Comparison of ENCODE assay signal across 7 mouse cellular contexts in the genomic region with DNA sequence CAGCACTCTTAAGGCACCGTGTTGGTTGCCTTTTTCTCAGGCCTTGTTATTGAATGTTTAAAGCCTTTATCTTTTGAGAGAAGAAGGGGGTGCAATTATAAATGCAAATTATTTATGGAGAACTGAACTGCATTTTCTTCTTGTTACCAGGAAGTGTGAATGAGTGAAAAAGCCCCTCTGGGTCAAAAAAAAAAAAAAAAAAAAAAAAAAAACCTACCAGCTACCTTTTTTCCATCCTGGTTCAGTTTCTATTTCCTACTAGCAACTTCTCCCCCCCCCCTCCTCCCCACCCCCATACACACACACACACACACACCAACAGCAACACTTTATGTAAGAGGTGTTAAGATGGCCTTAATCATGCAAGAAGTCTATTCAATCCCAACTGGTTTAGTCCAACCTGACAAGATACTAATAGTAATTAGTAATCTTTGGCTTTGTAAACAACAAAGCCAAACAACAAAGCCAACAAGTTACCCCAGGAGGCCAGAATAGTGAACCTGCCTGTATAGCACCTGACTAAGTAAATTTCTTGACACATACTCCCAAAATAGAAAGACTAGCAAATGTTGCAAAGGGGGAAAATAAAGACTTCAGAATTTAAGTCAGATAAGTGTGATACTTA. TPM values are rescaled to one million over a fixed set of nuclear protein-coding genes. Genes with fewer than 3 reads are reported as not detected.
DNase-seq lines count a peak whose midpoint lies in the region; ATAC-seq and TF ChIP-seq lines count a peak whose summit lies in the region.

No protein-coding gene starts in this region.

- TF ChIP-seq POLR2A in spleen, adult 2 months (IDR thresholded peaks at IDR 0.05; ENCODE audit: low read depth, low read length), result no peak

- H3K36me3 ChIP-seq in spleen, adult 2 months (ENCODE audit: control insufficient read depth, insufficient read depth, low read length), result no peaks in the 10 kb centered on the region
- no peaks in the 10 kb centered on the region for H3K36me3 ChIP-seq in forebrain, embryonic 11.5 days (ENCODE audit: control insufficient read depth, insufficient read depth, low read length)
- no peaks in the 10 kb centered on the region for H3K36me3 ChIP-seq in liver, embryonic 12.5 days

- WGBS in spleen, adult 2 months, result 0% methylated on average over 1 of the region's 1 CpGs
- WGBS in forebrain, embryonic 11.5 days, result 3% methylated on average over 1 of the region's 1 CpGs
- 0% methylated on average over 1 of the region's 1 CpGs for WGBS in liver, embryonic 12.5 days (ENCODE audit: insufficient replicate concordance)

- peak overlapping the region; percentile 96 for H3K9ac ChIP-seq in forebrain, embryonic 11.5 days (ENCODE audit: low read length)
- H3K9ac ChIP-seq in liver, embryonic 12.5 days, result peak overlapping the region; percentile 94

- peak overlapping the region; percentile 77 for H3K4me3 ChIP-seq in spleen, adult 2 months (ENCODE audit: extremely low read depth, insufficient read depth, insufficient read length)
- H3K4me3 ChIP-seq in forebrain, embryonic 11.5 days (ENCODE audit: low read depth, low read length), result peak overlapping the region; percentile 93
- H3K4me3 ChIP-seq in liver, embryonic 12.5 days, result peak overlapping the region; percentile 95

- H3K9me3 ChIP-seq in forebrain, embryonic 11.5 days (ENCODE audit: control insufficient read depth, low read length), result no peaks in the 10 kb centered on the region
- H3K9me3 ChIP-seq in liver, embryonic 12.5 days (replicated peaks), result no peaks in the 10 kb centered on the region

- no peaks in the 10 kb centered on the region; the same call in 1 of the 2 replicates for H3K4me1 ChIP-seq in spleen, adult 2 months (ENCODE audit: control insufficient read depth, insufficient read depth, insufficient read length)
- peaks cover 2% of the 10 kb centered on the region; the same call in 1 of the 2 replicates for H3K4me1 ChIP-seq in forebrain, embryonic 11.5 days (replicated peaks; ENCODE audit: control insufficient read depth, insufficient read depth, low read length)
- peaks cover 26% of the 10 kb centered on the region for H3K4me1 ChIP-seq in liver, embryonic 12.5 days

- TF ChIP-seq CTCF in spleen, adult 2 months (IDR thresholded peaks at IDR 0.05; ENCODE audit: extremely low read depth, insufficient read depth, insufficient read length, insufficient replicate concordance), result no peak

- no peak for ATAC-seq in forebrain, embryonic 11.5 days (replicated peaks; ENCODE audit: low FRiP score)
- ATAC-seq in liver, embryonic 12.5 days, result no peak

- H3K4me2 ChIP-seq in forebrain, embryonic 11.5 days (ENCODE audit: low read depth, low read length, severe bottlenecking), result peak overlapping the region; percentile 86
- peak overlapping the region; percentile 96 for H3K4me2 ChIP-seq in liver, embryonic 12.5 days

- DNase-seq in spleen, adult 2 months (ENCODE audit: low read depth in 1 of 2, low spot score in 2 of 2), result peak in 1 of 2 experiments; percentile 53
- no peak for DNase-seq in spleen, adult 12 weeks (ENCODE audit: low spot score)
- no peak for DNase-seq in forebrain, embryonic 11.5 days (ENCODE audit: low spot score)
- no peak for DNase-seq in urinary bladder, postnatal 14 days (ENCODE audit: low spot score)
- DNase-seq in thymus, postnatal 25 days, result no peak
- DNase-seq in left cerebral cortex, adult 11 months (ENCODE audit: low spot score), result no peak

- H3K27me3 ChIP-seq in spleen, adult 2 months (ENCODE audit: control insufficient read depth, insufficient read depth, low read length), result no peaks in the 10 kb centered on the region
- no peaks in the 10 kb centered on the region for H3K27me3 ChIP-seq in forebrain, embryonic 11.5 days (ENCODE audit: control insufficient read depth, insufficient read depth, low read length)
- no peaks in the 10 kb centered on the region for H3K27me3 ChIP-seq in liver, embryonic 12.5 days (replicated peaks)

- peak overlapping the region; percentile 98 for H3K27ac ChIP-seq in spleen, adult 2 months (ENCODE audit: insufficient read depth, low read length)
- H3K27ac ChIP-seq in forebrain, embryonic 11.5 days (ENCODE audit: low read depth, low read length), result no peak overlapping the region
- H3K27ac ChIP-seq in liver, embryonic 12.5 days, result peak overlapping the region; percentile 98

RNA-seq across cellular contexts. Expression of gene Cnot6l, which starts 0.5 kb away (rescaled TPM):
- polyA plus RNA-seq in spleen, adult 2 months (2012; rRNA removed), result 9.0 and 11.6 TPM in 2 replicates
- 10.9 and 11.8 TPM in 2 replicates for polyA plus RNA-seq in forebrain, embryonic 11.5 days (2014; fragmentation: Nextera tagmentation; extraction: Ambion mirVana)
- polyA plus RNA-seq in liver, embryonic 12.5 days (2016; fragmentation: Nextera tagmentation; extraction: Ambion mirVana), result 9.1 and 12.1 TPM in 2 replicates

RNA-seq across cellular contexts. Expression of gene Mrpl1, which starts 45.8 kb away (rescaled TPM):
- 1.0 and 1.1 TPM in 2 replicates for polyA plus RNA-seq in spleen, adult 2 months (2012; rRNA removed)
- 20.3 and 23.6 TPM in 2 replicates for polyA plus RNA-seq in forebrain, embryonic 11.5 days (2014; fragmentation: Nextera tagmentation; extraction: Ambion mirVana)
- 22.3 and 23.6 TPM in 2 replicates for polyA plus RNA-seq in liver, embryonic 12.5 days (2016; fragmentation: Nextera tagmentation; extraction: Ambion mirVana)
